Mouse (Mus musculus) natural killer cell, adult 2 months (primary cell): ENCODE data around the gene Gm45717.
"Not testable (repeated sequence)": the region's sequence is repeated elsewhere in the genome, so short reads cannot be mapped to it uniquely, and the experiment has no call there.

Experiments used
- DNase-seq, 2 experiments: peaks; one replicate each; pipeline ENCODE4 v3.0.0; 2022; ENCODE audit warnings: low spot score in 2 of 2

The Gm45717 gene

GRCm38 (mm10) chr7:140968710-140969109 is 13.0 kb upstream of the Gm45717 start:
- DNase-seq = not testable (repeated sequence)

DNA sequence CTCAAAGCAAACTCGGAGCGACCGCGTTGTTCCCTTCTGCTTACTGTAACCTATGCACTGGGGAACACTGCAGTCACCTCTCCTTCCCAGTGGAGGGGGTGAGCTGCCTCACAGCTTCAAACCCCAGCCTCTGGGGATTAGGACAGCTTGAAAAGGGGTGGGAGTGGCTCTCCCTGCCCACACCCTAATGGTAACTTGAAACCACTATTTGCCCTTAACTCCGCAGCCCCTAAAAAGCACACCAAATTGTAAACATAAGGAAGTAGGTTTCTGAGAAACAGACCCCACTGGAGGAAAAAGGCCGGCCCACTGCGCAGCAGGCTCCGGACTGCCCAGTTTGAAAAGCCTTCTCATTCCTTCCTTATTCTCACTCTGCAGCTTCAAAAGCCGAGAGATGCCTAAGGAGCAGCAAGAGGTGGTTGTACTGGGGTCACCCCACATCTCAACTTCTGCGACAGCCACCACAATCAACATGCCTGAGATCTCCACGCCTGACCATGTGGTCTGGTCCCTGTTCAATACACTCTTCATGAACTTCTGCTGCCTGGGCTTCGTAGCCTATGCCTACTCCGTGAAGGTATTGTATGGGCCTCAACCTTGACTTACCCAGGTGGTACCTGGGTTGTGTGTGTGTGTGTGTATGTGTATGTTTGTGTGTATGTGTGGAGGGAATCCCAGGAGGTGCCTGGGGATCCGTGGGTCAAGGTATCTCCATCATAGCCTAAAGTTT is 12.3 kb upstream of the Gm45717 start:
- no peak for DNase-seq

DNA sequence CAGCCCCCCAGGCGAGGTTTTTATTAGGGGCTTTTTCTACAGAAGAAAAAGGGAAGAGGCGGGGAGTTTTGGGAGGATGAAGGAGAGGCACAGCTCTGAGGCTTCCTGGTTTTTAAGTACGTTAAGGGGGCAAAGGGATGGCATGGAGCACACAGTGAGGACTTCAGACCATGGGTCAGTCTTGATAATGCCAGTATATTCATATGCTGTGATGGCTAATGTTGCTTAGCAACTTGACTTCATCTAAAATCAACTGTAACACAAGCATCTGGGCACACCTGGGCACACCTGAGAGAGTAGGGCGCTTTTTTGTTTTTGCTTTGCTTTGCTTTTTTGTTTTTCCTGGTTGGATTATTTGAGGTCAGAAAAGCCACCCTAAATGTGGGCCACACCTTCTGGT is 11.2 kb upstream of the Gm45717 start, which contains the start of gene Ifitm1:
Gene Ifitm1 (plus strand): TSS at position 301 of the 400 bp plus-strand sequence.
- DNase-seq = no peak

- no peak for DNase-seq
These were observed 7.0 kb upstream of the Gm45717 start for GRCm38 (mm10) chr7:140962733-140963132.

- DNase-seq = no peak
These were observed 5.7 kb upstream of the Gm45717 start for GRCm38 (mm10) chr7:140961416-140961815.

- DNase-seq = no peak
These were observed 4.3 kb upstream of the Gm45717 start for GRCm38 (mm10) chr7:140960026-140960425.

DNA sequence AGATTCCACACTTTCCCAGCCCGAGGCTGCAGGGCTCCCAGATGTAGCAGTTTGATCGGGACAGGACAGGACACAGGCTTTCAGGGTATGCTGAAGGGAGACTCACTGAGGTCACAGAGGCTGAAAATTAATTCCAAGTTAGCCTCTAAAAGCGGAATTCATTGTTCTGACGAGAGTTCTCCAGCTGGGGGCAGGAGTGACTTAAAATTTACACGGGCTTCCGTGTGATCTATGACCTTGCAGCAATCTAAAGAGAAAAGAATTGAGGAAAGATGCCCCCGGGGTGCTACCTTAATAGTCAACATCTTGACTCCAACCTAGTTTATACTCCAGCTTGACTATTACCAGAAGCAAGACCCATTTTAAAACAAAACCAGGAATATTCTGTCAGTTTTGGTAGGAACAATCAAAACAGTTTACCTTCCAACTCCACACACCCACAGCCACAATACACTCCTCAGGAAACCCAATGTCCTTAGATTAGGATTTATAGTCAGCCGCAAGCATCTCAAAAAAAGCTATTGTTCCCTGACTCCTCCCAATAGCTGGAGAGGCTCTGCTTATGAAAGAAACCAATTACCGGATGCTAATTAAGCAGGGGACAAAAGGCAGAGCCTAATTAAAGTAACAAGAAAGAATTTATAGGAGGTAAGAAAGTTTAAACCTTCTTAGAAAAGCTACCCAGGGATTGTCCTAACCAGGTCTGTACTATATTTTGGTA is 3.6 kb upstream of the Gm45717 start:
- peak in 1 of 2 experiments; percentile 32 for DNase-seq

- DNase-seq = no peak
These were observed 776 bp upstream of the Gm45717 start for GRCm38 (mm10) chr7:140956556-140956869.

GRCm38 (mm10) chr7:140955342-140955741 is 395 bp downstream of the Gm45717 start:
- DNase-seq = no peak

- no peak for DNase-seq
These were observed 1.0 kb downstream of the Gm45717 start for GRCm38 (mm10) chr7:140954733-140955071.

DNA sequence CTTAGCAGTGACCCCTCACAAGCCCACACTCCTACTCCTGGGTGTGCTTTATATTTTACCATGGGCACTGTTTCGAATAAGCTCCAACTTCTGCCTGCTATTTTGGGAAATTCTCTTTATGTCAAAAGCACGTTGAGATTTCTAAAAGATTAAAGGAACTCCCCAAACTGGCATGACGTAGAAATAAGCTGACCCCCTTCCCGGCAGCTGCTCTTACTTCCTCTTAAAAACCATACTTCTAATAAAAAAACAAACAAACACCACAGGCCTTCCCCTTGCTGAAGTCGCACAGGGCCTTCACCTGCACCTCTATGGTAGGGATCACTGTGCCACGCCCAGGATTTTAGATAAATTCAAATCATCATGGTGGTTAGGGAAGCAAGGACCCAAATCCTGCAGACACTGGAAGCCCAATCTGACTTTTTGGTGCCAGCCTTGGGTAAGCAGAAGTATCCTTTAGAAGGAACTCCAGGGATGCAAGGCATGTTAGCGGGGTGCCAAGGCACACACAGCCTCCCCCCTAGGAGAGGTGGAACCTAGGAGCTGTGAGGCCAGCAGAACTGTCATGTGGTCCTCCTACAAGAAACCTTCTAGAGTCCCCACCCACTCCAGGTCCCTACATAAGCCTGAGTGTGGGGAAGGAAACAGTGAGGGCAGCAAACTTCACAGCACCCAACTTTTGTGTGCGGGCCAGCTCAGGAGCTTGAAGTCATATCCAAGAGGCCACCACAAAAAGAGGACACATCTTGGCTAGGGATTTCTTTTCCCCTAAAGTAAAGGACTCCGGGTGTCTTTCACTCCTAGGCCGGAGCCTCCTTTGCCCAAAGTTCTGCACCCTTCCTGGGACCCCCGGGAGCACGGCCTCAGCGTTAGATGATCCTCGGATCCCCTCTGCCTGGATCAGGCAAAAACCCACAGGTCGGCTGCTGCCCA is 1.7 kb downstream of the Gm45717 start:
- peak in 1 of 2 experiments; percentile 28 for DNase-seq

DNA sequence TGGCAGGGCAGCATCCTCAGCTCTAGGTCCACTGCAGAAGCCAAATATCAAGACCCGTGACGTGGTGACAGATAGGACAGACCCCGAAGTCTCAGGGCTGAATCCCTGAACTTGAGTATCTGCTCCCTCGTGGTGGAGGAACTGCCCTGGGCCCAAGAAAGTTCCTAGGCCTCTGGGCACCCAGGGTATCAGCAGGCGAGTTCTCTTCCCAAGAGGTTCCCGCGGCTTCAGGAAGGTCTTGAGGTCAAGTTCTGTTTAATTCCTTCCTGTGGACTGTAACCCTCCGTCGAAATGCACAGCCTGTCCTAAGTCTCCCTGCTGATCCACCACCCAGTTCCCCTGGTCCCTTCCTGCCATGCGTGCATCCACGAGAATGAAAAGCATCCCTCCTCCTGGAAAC is 2.6 kb downstream of the Gm45717 start:
- no peak for DNase-seq

DNA sequence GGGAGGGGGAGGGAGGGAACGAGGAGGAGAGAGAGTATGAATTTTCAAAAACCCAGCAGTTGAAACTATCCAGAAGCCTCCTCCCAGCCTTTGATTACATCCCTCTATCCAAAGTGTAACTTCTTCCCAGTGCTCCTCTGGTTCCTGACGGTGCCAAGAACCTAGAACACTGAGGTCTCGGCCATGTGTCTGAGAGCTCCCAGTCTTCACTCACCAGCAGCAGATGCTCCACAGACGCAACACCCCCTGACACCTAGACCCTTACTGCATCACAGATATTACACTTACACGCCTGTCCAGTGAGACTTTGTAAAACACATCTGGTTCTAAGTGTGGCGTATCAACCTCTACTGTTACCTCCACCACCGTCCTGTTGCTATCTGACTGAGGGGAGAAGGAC is 3.3 kb downstream of the Gm45717 start:
- no peak for DNase-seq

GRCm38 (mm10) chr7:140951765-140952164 is 4.0 kb downstream of the Gm45717 start:
- DNase-seq = no peak

- no peak for DNase-seq
These were observed 4.7 kb downstream of the Gm45717 start for GRCm38 (mm10) chr7:140951051-140951450.

- no peak for DNase-seq
These were observed 5.8 kb downstream of the Gm45717 start, which contains the start of gene Ifitm5 for GRCm38 (mm10) chr7:140949824-140950530. TSS of gene Ifitm5 (minus strand) at chr7:140950291.

- DNase-seq = no peak
These were observed 6.5 kb downstream of the Gm45717 start for GRCm38 (mm10) chr7:140949255-140949654.

DNA sequence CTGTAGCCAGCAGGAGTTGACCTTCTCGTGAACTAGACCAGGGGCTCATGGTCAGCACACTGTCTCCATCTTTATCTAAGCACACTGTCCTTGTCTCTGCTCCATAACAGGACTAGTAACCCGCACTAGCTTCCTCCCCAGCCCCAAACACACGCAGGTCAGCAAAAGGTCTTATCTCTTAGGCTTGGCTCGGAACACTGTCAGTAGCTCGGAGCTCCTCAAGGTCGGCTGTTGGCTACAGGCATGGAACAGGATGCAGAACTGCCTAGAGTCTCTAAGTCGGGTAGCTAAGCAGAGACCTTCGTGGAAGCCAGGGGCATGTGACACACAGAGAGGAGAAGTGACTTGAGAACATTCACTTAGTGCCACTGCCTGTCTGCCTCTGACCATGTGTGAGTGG is 7.6 kb downstream of the Gm45717 start:
- DNase-seq = no peak

GRCm38 (mm10) chr7:140946980-140947379 is 8.8 kb downstream of the Gm45717 start:
- peak; percentile 62 to 75 for DNase-seq

GRCm38 (mm10) chr7:140946311-140946710 is 9.4 kb downstream of the Gm45717 start:
- DNase-seq = no peak

DNA sequence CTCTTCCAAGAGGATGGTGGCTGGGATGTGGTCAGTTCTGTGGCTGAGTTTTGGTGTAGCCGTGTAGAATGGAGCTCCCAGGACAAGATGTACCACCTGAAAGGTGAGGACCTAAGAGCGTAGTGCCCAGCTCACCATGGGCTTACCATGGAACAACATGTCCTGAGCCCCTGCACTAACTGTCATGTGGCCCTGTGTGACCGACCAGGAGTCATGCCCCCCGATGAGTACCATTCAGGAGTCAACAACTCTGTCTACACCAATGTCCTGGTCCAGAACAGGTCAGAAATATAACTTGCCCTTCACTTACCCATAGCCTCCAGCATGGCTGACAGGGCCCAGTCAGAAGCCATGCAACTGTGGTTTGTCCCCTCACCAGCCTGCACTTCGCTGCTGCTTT is 10.5 kb downstream of the Gm45717 start:
- DNase-seq = no peak

GRCm38 (mm10) chr7:140944236-140944635 is 11.5 kb downstream of the Gm45717 start:
- DNase-seq = no peak
